Mouse (Mus musculus) olfactory bulb, adult 2 months (tissue): Measurements from ENCODE around the gene Ttc33.

Experiments
- CTCF ChIP-seq: fragments of 200-500 bp; IDR thresholded peaks from 2 replicates; pipeline ENCODE4 v1.5.1; 2012; ENCODE audit warnings: low read depth, mild to moderate bottlenecking, low read length, moderate library complexity; ENCODE audit not compliant: insufficient read depth
- POLR2A ChIP-seq: fragments of 200-500 bp; IDR thresholded peaks from 2 replicates; pipeline ENCODE4 v1.6.1; 2012; ENCODE audit warnings: mild to moderate bottlenecking, low read depth, low read length, moderate library complexity; ENCODE audit not compliant: insufficient read depth

DNA sequence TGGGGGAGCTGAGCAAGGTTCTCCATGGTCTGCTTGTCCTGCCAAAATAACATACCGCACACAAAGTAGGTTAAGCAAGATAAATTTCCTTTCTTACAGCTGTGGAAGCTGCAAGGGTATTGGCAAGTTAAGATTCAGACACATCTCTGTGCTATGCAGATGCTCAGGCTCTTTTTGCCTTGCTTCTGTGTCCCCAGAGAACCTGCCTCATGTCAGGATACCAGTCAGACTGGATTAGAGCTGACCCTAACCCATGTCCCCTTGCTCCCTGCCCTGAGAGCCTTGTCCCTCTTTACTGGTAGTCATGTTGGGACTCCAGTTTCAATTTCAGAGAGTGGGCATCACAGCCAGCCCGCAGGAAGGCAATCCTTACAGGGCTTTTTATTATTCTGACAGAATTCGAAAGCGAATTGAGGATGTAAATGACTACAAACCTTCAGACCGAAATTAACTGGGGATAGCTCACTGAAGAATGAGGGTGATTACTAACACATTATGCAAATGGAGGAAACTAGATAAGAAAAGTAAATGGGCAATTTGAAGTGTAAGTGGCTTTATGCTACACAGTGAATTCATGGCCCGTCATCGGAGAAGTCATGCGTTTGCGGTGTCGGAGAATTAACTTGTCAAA, 77.7 kb downstream of the Ttc33 start:
- TF ChIP-seq CTCF = no peak
- TF ChIP-seq POLR2A = no peak
